Mouse (Mus musculus): ENCODE data around the gene Msantd3. TPM values are rescaled to one million over a fixed set of nuclear protein-coding genes. Genes with fewer than 3 reads are reported as not detected.

Msantd3 gene
- total RNA-seq, 4 experiments from 2014 or later: 13.6 to 22.3 (median 19.3) TPM

DNA sequence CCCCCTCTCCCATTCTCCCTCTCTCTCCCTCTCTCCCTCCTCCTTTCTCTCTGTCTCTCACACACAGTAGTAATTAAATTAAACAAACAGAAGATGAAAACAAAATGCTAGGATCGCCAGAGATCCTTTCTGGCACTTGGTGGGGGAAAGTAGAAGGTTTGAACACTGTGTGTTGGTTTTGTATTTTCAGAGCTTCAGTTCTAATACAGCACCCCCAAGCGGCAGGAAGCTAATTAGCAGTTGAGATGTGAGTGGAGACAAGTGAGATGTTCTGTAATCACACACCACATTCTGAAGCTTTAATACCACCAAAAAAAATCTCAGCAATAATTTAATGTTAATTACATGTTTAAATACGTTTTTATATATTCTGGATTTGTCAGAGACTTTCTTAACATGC, 16.0 kb downstream of the Msantd3 start:
- DNase-seq: no peak

DNA sequence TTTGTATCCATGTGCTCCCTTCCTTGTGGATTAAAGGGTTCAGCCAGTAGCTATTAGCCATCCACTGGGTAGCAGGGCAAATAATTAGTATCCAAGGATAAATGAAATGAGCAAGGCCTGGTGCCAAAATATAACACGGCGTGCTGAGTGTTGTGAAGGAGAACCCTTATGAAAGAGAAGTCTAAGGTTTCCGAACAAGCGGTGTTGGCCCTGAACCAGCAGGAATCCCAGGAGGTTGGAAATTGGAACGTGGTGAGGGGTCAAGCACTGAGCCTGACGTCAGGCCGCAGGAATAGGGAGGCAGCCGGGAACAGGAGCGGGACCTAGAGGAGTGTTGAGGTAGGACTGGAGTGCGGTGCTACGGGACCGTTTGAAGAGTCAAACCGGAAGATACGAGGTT, 19.9 kb downstream of the Msantd3 start:
- no peak for DNase-seq

DNA sequence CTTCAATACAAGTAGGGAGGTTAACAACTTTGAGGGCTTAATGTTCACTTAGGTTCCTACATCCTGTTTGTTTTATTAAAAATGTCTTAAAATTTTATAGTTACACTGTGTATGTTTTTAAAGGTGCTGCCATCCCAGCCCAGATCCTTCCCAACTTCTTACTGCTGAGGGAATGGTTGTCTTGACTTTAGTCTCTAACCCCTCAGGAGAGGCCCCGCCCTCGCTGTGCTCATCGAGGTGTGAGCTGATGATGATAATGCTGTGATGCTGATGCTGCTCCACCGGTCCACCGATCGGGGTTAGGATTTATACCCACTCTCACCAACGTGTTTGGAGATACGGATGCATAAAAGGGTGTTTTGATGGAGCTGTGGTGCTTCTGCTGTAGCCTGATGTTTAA, 22.1 kb downstream of the Msantd3 start:
- DNase-seq: no peak

DNA sequence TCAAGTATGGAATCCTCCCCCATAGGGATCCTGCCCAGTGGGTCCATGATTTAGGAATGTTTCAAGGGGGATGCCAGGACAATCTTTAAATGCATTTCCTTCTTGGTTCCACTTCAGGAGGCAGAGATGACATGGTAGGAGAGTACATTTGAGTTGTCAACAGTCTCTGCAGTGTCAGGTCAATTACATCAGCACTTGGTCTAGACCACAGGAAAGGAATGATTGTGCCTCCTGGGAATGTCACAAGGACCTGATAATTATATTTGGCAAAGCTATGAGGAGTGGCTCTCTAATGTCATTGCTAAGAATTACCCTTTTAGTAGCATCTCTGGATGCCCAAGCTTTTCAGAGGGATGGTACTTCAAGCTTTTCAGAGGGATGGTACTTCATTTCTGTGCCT, 25.2 kb downstream of the Msantd3 start:
- DNase-seq: no peak

DNA sequence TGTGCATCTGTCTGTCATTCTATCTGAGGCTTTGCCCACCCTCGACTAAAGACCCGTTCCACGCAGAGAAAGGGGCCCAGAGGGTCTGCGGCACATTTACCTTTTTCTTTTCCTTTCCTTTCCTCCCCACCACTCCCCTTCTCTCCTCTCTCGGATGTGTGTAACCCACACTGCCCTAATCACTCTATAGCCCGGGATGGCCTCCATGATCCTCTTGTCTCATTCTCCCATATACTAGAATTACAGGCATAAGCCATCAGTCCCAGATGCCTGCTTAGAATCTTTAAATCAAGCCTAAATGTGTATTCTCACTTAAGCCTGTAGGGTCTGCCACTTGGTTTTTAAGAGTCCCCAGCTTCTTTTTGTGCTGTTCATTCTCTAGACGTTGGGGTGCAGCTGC, 36.6 kb downstream of the Msantd3 start:
- no peak for DNase-seq

DNA sequence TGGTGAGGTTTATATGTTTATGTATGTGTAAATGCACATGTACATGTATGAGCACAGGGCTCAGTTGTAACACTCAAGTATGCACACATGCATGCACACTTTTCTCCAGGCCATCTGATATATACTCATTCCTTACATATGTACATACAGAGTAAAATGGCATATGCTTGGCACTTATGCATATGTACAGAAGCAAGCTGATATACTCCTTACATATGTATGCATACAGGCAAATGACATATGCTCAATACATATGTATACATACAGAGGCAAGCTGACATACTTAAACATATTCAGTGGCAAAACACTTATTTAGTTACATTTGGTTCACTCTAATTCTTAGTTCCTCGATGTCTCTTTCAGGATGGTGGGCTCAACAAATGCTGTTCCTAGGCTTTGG, 38.1 kb downstream of the Msantd3 start:
- DNase-seq: no peak

DNA sequence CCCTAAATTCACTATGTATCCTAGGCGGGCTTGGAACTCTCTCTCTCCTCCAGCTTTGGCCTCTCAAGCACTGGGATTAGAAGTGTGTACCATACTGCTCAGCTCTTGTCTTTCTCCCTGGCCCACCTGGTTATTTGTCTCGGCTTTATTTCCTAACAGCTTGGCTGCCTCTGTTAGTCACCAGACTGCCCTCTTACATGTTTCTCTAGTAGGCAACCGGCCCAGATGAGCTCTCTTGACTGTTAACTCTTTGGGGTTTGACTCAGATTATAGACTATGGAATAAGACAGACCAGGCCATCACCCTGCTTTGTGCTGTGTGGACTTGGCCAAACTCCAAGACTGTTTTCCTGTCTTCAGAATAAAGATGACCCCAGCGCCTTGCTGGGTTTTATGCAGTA, 38.7 kb downstream of the Msantd3 start:
- no peak for DNase-seq

DNA sequence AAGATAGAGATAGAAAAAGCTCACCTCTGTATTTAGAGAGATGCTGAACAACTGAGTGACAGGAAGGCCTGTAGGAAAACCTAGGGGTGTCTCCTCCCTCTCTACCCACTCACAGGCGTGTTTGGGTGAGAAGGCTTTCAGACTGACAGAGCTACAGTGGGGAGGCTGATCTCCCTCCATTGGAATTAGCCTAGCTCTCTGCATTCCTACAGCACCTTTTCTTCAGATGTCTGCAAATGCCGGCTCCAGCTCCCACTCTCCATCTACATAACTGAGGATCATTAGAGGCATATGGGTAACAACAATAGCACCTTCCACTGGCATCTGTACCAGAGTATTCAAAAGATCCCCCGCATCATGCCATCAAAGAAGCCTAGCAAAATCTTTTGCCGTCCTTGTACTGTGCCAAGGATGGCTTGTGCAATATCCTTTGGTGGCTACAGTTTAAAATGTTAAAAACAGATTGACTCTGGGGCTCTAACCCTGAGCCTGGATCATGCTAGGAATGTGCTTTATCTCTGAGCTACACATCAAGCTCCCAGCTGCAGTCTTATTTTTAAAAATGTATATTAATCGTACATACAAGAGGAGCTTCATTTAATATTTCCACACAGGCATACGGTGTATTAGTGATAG, 39.9 kb downstream of the Msantd3 start:
- no peak for DNase-seq

DNA sequence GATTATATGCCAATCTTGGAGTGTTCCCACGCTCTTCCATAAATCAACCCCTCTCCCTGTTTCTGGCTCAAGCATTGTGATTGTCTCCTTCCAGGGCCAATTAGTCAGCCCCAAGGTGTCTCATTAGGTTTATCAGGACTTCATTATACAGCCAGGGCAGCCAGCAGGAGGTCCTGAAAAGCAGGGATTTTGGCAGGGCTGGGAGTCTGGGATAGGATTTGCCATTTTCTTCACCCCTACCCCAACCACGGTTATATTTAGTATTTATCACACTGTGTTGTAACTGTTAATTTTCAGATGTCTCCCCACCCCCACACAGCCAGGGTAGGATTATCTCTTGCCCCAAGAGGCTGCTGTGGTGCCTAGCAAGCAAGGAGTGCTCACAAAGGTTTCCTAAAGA, 41.5 kb downstream of the Msantd3 start:
- no peak for DNase-seq

DNA sequence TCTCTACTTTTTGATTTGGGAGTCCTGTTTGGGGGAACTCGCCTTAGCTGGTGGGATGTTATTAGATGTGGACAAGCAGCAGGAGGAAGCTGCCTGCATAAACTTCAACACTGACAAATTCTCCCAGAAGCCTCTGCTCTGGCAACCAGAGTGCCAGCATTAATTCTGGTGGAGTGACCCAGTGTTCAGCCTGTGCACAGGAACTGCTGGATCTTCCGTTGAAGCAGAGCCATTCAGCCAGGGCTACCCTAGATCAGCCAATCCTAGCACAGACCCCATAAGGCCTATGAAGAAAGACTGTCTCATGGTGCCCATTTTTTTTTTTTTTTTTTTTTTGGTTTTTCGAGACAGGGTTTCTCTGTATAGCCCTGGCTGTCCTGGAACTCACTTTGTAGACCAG, 42.3 kb downstream of the Msantd3 start:
- DNase-seq: no peak

DNA sequence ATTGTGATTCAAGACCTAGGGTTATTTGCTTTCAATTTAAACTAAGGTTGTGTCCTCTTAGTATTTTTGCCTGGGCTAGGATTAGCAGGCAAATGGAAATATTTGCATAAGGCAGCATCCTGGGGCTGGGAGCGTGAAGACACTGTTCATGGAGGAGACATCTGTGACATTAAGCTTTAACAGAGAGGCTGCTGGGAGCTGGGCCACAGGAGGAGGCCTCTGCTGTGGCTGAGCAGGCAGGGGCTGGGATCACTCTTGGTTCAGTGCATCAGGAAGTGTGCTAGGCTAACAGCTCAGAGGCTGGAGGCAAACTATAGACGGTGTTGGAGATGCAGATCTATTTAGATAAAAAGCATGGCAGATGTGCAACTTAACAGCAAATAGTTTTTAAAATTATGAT, 43.2 kb downstream of the Msantd3 start:
- DNase-seq: no peak

DNA sequence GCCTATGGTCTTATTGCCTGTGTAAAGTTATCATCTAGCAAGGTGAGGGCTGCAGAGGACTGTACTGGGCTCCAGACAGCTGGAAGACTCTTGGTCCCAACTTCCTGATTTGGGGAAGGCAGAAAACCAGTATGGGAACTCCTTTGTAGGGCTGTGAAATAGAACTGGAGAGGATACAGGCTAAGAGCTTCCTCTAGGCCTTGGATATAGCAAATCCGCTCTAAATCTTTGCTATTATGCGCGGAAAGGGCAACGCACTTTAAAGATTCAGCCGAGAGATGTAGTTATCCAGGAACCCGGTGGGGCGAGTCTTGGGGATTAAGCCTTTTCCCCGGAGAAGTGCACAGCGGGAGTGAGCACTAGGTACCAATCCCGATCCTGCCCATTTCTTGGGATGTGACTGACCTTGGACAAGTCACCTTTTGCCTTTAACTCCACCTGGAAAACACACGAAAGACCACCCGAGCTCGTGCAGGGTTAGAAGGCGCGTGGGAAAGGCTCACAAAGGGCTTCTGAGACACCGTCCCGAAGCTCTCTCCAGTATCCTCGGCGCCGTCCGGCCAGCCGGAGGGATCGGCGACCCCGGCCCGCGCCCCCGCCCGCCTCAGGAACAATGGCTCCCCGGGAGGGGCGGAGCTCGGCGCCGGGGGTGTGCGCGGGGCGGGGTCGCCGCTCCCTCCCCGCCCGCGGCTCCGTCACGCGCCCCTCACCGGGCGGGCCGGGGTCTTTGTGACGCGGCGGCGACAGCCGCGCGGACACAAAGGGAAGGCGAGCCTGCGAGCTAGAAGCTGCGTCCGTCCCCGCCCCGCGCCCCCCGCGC, 44.9 kb downstream of the Msantd3 start, which contains the start of gene Tmeff1:
Gene Tmeff1, plus strand, starts transcription at position 754 of the 820 bp plus-strand sequence.
- DNase-seq: no peak

DNA sequence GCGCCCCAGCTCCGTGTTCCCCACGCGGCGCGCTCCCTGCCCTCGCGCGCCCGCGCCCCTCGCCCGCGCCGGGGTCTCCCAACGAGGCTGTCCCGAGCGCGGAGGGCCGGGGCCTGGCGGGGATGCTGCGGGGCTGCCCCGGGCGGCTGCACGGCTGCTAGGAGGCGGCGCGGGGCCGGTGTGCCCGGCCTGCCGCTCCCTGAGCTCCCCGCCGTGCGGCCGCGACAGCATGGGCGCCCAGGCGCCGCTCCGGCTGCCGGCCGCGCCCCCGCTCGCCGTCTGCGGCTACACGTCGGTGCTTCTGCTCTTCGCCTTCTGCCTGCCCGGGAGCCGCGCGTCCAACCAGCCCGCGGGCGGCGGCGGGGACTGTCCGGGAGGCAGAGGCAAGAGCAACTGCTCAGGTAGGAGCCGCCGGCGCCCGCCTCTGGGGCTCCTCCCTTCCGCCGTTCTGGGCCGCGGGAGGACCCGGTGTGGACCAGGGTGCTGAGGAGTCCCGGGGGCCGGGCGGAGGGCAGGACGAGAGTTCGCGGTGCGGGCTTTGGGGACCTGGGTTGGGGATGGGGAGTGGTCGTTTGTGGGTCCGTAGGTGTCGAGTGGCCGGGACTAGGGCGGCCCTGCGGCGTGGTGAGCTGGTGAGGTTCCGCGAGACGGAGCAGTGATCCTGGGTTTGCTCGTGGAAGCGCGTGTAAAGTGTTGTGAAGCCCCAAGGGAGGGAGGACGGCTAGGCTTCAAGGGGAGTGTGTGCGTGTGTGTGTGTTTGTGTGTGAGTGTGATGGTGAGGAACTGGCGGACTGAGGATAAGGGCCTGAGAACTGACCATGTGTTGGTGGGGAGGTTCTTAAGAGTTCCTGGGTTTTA, 45.7 kb downstream of the Msantd3 start:
- no peak for DNase-seq

DNA sequence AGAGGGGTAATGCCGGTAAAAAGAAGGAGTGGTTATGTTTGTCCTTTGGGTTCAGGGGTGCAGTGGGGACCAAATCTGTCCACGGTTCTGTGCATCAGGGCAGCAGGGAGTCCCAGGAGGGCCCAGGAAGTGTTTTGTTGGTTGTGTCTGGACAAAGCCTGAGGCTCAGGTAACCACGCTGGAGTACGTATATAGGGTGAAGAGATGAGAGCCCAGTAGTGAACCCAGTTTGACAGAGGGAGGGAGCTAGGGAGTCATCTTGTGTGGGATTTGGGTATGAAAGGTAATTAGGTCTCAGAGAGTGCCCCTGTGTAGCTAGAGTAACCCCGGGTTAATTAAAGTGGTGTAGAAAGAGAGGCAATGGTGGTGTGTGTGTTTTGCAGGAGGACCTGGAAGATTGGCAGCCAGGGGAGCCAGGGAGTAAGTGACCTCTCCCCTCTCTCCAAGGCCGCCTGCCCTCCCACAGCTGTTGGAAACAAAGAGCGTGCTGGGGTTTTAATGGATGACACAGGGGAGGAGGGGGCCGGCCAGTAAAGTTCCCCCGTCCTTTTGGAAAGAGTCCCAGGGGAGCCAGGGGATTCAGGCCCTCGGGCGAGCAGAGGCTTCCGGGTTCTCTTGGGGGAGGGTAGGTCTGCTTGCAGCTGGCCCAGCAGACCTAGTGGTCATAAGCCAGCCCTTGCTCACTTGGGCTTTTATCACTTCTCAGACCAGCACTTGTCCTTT, 46.5 kb downstream of the Msantd3 start:
- no peak for DNase-seq

DNA sequence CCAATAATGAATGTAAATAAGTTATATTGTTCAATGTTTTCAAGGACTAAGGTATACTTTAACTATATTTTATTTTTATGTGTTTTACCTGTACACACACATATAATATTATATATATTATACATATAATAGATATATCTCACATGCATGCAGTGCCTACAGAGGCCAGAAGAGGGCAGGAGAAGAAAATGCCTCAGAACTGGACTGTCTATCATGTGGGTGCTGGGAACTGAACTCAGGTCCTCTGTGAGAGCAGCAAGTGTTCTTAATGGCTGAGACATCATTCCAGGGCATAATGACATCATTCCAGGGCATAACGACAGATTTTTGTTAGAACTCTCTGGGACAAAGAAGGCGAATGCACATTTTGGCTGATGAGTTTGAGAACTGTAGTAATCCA, 47.8 kb downstream of the Msantd3 start:
- DNase-seq: no peak

DNA sequence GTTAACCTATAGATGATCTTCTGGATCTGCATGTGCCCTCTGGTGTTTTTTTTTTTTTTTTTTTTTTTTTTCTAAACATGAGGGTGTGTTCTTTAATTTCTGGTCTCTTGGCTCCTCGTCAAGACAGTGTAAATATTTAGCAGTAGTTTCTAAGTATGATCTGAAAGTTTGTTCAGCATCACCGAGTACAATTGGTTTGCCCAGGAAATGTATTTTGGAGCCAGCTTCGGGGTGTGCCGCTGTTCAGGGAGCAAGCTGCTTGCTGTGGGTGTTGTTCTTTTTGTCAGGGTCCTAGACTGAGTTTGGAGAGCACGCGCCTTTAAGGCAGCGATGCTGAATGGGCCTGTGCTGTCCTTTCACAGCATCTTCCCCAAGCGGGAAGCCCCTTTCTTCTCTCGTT, 48.8 kb downstream of the Msantd3 start:
- DNase-seq: no peak

DNA sequence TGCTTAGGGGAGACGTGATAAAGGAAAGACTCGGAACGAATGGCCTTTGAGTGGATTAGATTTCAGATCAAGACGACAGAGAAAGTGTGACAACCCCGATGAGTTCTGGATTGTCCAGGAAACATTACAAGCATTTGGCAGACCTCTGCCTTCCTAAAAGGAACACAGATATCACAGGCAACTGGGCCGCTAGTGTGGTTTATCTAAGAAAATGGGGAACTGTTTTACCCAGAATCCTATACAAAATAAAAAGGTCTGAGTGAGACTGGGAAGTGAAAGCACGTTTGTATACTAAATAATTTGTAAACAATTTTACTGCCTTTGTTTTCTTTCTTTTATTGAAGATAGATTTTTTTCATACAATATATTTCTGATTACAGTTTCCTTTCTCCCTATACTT, 51.1 kb downstream of the Msantd3 start:
- DNase-seq: no peak

DNA sequence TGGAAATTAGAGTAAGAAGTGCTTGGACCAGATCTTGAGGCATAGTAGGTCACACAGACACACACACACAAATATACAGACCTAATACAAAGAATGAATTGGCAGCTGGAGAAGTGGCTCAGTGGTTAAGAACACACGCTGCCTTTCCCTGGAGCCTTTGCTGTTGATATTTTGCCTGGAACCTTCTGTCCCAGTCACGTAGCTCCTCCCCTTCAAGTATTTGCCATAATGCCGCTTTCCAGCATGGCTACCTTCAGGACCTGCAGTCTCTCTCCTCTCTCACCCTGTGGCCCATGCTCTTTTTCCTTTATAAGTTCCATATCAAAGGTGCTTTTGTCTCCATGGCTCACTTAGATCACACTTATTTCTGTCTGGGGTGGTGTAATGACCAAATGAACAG, 51.7 kb downstream of the Msantd3 start:
- DNase-seq: no peak

DNA sequence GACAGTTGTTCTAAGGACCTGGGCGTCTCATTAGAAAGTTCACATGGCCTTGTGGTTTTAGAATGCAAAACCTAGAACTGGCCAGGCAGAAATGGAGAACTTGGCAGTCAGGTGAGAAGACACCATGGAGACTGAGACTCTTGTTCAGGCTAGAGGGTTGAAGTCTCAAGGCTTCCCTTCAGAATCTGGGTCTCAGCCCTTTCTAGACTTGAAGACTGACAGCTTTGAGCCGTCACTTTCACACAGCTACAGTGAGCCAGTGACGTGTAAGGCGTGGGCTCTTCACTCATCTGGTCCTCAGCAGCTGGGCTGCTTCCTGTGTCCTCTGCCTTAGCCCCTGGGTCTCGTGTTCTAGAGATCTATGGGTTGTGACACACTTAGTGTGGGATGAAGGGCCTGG, 52.6 kb downstream of the Msantd3 start:
- DNase-seq: no peak

DNA sequence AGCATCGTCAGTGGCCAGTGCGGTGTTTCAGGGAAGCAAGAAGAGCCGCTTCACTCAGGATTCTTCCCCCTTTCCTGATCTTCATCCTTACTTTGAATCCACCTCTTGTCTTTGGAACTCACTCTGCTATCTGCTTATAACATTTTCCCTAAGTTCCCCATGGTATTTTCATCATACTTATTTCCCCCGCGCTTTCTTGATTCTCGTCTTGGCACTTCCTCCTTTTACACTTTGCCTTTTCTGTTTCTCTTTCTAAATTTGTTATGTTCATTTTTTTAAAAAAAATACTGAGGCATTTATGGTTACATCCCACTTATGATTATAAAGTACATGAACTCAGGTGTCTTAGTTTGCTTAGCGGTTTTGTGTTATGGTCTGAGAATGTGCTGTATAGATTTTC, 53.1 kb downstream of the Msantd3 start:
- no peak for DNase-seq

DNA sequence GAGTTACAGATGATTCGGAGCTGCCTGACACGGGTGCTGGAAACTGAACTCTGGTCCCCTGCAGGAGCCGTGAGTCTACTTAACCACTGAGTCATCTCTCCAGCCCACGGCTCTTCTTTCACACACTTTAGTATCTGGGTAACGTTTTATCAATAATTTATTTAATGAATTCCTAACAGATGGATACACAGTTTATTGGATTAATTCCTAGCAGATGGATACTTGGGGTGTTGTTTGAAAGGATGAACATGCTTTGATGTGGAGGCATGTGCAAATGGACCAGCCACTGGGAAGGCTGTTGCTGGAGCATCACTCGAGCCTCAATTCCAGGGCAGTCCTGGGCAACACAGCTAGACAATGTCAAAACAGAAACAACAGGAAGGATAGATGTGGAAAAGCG, 56.4 kb downstream of the Msantd3 start:
- DNase-seq: no peak

DNA sequence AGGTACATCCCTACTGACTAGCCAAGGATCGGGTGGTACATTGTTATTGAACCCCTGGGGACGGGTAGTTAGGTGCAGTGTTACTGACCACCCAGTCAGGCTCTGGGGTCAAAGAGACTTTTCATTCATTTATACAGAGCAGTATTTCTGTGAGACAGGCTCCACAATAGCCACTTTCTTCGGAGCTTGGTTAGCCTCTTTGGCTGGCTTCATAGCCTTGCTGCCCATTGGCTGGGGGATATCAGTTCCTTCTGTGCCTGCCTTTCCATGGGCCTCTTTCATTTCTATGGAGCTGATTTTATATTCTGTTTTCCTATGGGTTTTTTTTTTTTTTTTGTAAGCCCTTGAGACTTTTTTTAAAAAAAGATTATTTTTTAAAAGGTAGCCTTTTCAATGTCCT, 65.9 kb downstream of the Msantd3 start:
- DNase-seq: no peak

DNA sequence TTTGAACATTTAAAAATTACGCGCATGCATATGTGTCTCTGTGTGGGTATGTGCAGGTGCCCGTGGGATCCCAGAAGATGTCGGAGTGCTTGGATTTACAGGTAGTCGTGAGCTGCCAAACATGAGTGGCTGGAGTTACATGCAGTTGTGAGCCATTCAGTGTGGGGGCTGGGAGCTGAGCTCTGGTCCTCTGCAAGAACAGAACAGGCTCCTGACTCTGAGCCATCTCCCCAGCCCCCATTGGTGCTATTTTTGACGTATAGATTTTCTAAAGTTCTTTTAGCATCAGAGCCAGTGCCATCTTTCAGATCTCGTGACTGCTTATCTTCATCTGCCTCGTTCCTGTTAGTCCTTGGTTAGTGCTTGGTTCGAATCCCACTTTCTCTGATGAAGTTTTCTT, 69.8 kb downstream of the Msantd3 start:
- DNase-seq: no peak

Measured in adrenal gland, adult 8-10 months (tissue).